Mouse (Mus musculus) E14TG2a.4 (cell line): Measurements from ENCODE around the gene Selenot.
"Not testable (repeated sequence)": the region's sequence is repeated elsewhere in the genome, so short reads cannot be mapped to it uniquely, and the experiment has no call there.

Experiments
- H3K27me3 ChIP-seq: 2 replicates; pipeline ENCODE4 v1.6.1; 2014; ENCODE audit warnings: low read length, control low read depth; ENCODE audit not compliant: insufficient read depth
- H3K36me3 ChIP-seq: 2 replicates; pipeline ENCODE4 v1.6.1; 2014; ENCODE audit warnings: low read length, control low read depth; ENCODE audit not compliant: insufficient read depth
- H3K4me1 ChIP-seq: replicated peaks from 2 replicates; pipeline ENCODE4 v1.6.1; 2014; ENCODE audit warnings: low read depth, low read length, control low read depth
- H3K4me3 ChIP-seq: replicated peaks from 2 replicates; pipeline ENCODE4 v1.5.1; 2014; ENCODE audit warnings: mild to moderate bottlenecking, low read length
- H3K9me3 ChIP-seq: 2 replicates; pipeline ENCODE4 v1.6.1; 2014; ENCODE audit warnings: low read length, control low read depth
- CTCF ChIP-seq: conservative IDR thresholded peaks from 2 replicates; pipeline ENCODE4 v1.5.1; 2014; ENCODE audit warnings: low read length
- NANOG ChIP-seq: IDR thresholded peaks from 2 replicates; pipeline ENCODE4 v1.6.1; 2014; ENCODE audit warnings: borderline replicate concordance, low read length, mixed read lengths
- POU5F1 ChIP-seq: IDR thresholded peaks from 2 replicates; pipeline ENCODE4 v1.6.1; 2014; ENCODE audit warnings: low read length, borderline replicate concordance

Selenot gene

DNA sequence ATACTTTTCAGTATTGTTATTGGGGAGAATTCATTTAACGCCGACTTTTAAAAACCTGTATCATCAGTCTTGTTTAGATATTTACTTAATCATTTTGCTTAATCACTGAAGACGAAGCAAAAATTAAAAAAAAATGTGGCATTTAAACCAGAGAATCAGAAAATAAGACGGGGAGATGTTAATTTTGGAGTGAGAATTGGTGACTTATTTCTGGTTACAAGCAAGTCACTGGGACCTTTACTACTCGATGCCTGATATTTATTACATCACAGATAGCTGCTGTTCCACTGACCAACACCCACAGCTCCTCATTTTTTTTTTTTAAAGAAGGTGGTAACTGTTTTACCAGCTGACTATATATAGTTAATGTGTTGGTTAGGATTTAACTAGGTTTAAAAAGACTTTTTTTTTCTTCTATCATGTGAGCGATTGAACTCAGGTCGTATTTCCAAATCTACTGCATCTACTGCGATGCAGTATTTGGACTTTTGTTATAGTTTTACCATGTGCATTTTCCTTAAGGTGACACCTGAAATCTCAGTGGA is 1.1 kb downstream of the Selenot start:
- H3K4me1 ChIP-seq, result peaks cover 54% of the 10 kb centered on the region
- TF ChIP-seq CTCF (no peak), NANOG (no peak), POU5F1 (no peak)
- no peaks in the 10 kb centered on the region for H3K9me3 ChIP-seq
- H3K4me3 ChIP-seq, result peak overlapping the region; percentile 89
- H3K36me3 ChIP-seq, result peaks cover 25% of the 10 kb centered on the region
- no peaks in the 10 kb centered on the region for H3K27me3 ChIP-seq

DNA sequence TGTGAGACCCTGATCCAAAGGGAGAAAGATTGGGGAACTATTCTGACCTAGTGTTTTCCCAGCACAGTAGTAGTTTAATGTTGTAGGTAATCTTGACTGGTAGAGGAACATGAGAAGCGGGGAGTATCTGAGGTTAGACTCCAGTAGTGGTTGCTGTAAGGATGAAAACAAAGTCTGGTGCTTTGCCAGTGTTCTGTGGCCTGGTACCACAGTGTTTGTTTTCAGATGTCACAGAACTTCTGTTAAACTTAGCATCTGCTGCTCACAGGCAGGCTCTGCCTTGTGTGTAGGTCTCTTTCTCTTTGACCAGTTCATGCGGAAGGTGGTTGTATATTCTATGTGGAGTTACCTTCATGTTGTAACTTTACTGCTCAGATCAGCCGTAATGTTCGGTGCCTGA is 5.1 kb downstream of the Selenot start:
- H3K27me3 ChIP-seq, result no peaks in the 10 kb centered on the region
- no peak overlapping the region for H3K4me3 ChIP-seq
- H3K36me3 ChIP-seq, result peaks cover 38% of the 10 kb centered on the region
- TF ChIP-seq NANOG, result no peak
- peaks cover 56% of the 10 kb centered on the region for H3K4me1 ChIP-seq
- no peaks in the 10 kb centered on the region for H3K9me3 ChIP-seq

DNA sequence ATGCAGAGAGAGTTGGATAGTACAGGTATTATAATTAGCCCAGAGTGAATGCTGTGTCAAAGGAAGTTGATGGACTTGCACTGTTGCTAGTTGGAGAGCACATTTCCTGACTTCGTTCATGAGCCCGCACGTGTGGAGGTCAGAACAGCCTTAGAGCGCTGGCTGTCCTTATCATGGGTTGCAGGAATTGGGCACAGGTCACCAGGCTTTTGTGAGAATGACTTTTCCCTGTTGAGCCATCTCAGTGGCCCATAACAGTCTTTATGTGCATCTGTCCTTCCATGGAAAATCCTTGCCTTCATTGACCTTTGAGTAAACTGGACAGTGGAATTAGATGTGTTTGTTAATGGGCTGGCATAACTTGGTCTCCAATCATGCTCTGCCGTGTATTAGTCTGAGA is 5.9 kb downstream of the Selenot start:
- TF ChIP-seq NANOG, result no peak
- TF ChIP-seq POU5F1, result no peak
- TF ChIP-seq CTCF, result no peak
- Histone ChIP-seq H3K4me3 (no peak overlapping the region), H3K36me3 (peaks cover 45% of the 10 kb centered on the region), H3K9me3 (no peaks in the 10 kb centered on the region), H3K4me1 (peaks cover 56% of the 10 kb centered on the region), H3K27me3 (no peaks in the 10 kb centered on the region)

DNA sequence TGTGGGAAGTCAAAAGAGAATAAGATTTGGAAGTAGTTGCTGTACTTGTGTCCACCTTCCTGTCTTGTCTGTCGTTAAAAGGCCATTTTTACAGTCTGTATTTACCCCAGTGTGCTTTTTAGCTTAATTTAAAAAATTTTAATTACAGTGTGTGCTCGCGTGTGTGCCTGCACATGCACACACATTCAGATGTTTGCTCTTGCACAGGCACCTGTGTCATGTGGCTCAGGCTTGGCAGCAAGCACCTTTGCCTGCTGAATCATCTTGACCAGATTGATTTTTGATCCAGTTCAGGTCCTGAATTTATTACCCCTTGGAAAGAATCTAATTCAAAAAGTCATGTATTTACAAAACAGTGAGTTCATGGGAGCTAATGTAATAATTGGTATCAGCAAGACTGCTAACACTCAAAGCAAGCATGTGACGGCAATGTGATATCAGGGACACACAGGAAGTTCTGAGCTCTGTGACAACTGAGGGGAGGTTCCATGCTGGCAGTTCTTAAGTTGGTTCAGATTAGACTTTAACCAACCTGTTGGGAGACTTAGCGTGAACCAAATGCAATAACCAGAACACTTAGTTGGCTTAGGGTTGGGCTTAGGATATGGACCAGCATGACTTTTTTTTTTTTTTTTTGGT is 6.5 kb downstream of the Selenot start:
- H3K27me3 ChIP-seq, result no peaks in the 10 kb centered on the region
- TF ChIP-seq CTCF (no peak), POU5F1 (no peak), NANOG (no peak)
- H3K4me1 ChIP-seq, result peaks cover 50% of the 10 kb centered on the region
- H3K36me3 ChIP-seq, result peaks cover 51% of the 10 kb centered on the region
- H3K4me3 ChIP-seq, result no peak overlapping the region
- no peaks in the 10 kb centered on the region for H3K9me3 ChIP-seq

DNA sequence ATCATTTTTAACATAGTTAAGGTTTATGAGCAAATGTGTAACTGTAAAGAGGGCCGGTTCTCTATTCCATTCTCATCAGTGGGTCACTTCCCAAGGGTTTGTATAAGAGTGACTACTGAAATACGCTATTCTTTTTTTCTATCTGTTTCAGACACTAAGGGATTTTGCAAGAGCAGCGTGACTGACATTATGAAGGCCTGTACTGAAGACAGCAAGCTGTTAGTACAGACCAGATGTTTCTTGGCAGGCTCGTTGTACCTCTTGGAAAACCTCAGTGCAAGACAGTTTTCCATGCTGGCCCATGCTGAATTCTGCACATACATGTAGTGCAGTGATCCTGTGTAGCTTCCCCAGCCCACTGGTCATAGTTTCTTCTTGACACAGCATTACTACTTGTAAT is 14.1 kb downstream of the Selenot start:
- H3K27me3 ChIP-seq, H3K9me3 ChIP-seq, H3K4me3 ChIP-seq: not testable (repeated sequence)
- Histone ChIP-seq H3K4me1 (peaks cover 23% of the 10 kb centered on the region), H3K36me3 (peaks cover 76% of the 10 kb centered on the region)

DNA sequence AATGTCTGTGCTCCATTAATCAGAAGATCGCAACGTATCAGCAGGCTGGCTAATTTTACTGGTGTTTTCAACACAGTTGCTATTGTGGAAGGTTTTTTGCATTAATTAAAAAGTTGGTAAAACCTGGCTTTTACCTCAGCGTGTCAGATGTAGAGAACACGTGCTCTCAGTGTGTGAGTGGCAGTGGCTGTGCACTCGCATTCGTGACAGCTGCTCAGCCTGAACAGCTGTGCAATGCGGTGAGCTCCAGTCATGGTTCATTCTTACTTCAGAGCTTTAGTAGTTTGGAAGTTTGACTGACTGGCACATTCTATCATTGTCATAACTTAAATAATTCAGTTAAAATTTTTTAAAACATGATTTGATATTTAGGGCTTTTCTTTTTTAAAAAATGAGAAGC is 16.2 kb downstream of the Selenot start:
- H3K4me3 ChIP-seq, H3K9me3 ChIP-seq, H3K27me3 ChIP-seq: not testable (repeated sequence)
- Histone ChIP-seq H3K36me3 (peaks cover 64% of the 10 kb centered on the region), H3K4me1 (peaks cover 20% of the 10 kb centered on the region)

DNA sequence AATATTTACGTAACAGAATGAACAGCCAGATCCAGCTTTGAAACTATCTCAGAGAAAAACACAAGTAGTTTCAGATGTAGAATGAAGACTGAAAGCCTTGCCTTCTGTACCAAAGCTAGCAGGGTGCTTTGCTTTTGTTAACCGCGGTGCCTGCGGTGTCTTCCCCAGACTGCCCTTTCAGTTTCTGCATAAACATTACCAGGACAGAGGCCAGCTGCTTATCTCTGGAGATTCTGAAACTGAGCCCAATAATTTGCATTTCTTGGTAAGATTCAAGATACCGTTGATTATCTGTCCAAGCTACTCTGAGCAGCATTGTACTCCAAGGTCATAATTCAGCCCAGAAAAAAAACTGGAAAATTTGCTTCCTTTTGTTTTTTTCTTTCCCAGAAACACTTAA is 17.2 kb downstream of the Selenot start:
- Histone ChIP-seq H3K4me1 (peaks cover 20% of the 10 kb centered on the region), H3K9me3 (peaks cover 1% of the 10 kb centered on the region; the same call in 1 of the 2 replicates), H3K36me3 (peaks cover 64% of the 10 kb centered on the region), H3K27me3 (no peaks in the 10 kb centered on the region), H3K4me3 (no peak overlapping the region)
- TF ChIP-seq NANOG (no peak), CTCF (no peak), POU5F1 (no peak)

DNA sequence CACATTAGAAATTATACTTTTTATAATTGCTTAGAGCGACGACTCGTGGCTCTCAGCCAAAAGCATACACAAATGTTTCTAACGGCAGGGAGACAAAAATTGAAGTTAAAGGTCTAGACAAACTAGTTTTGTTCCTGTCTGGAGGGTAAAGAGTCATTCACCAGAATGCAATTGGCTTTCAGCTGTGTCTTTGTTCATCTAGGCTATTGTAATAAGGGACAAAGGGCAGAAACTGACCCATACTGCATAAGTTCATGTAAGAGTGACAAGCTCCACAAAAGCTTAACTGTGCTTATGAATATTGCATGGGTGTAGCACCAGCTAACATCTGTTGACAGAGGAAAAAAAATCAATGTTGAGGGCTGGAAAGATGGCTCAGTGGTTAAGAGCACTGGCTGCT is 32.1 kb downstream of the Selenot start:
- Histone ChIP-seq H3K36me3 (no peaks in the 10 kb centered on the region), H3K9me3 (peaks cover 12% of the 10 kb centered on the region), H3K4me3 (no peak overlapping the region), H3K4me1 (peaks cover 16% of the 10 kb centered on the region), H3K27me3 (no peaks in the 10 kb centered on the region)
- TF ChIP-seq CTCF, result no peak
- no peak for TF ChIP-seq POU5F1
- no peak for TF ChIP-seq NANOG

DNA sequence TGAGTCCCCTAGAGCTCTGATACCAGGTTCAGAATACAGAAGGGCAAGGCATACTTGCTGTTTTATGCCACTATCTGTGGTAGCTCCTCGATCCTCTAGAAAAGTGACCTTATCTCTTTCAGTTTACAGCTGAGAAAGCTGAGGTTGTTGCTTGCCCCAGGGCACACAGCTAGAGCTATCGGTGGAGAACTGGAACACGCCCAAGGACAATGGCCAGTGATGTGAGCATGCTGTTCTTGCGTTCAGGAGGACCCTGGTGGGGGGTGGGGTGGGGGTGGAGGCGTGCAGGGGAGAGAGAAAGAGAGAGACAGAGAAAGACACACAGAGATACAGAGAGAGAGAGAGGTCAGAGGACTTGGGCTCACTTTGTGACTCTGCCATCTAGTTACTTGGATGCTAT is 33.5 kb downstream of the Selenot start:
- H3K4me3 ChIP-seq, result no peak overlapping the region
- no peaks in the 10 kb centered on the region for H3K27me3 ChIP-seq
- H3K9me3 ChIP-seq, result peaks cover 12% of the 10 kb centered on the region
- H3K36me3 ChIP-seq, result no peaks in the 10 kb centered on the region
- peaks cover 16% of the 10 kb centered on the region for H3K4me1 ChIP-seq
- TF ChIP-seq NANOG, result 0 out of 2 replicates have a peak, but pooled peaks have one; percentile 9
- no peak for TF ChIP-seq POU5F1
